Mouse (Mus musculus): ENCODE measurements around the gene Ankrd31. TPM values are rescaled to one million over a fixed set of nuclear protein-coding genes. Genes with fewer than 3 reads are reported as not detected.

Ankrd31 gene
- polyA plus RNA-seq, 1 experiment, result 0.15 TPM

- Histone ChIP-seq H3K4me3 (ENCODE audit: insufficient read depth, low read length) (no peak overlapping the region), H3K27ac (ENCODE audit: insufficient read depth, low read length) (no peak overlapping the region), H3K4me1 (ENCODE audit: control insufficient read depth, insufficient read depth, low read length) (no peaks in the 10 kb centered on the region)
- TF ChIP-seq CTCF (IDR thresholded peaks at IDR 0.05; ENCODE audit: extremely low read depth, insufficient read depth, low read length) (no peak), POLR2A (IDR thresholded peaks at IDR 0.05; ENCODE audit: extremely low read depth, insufficient read depth, low read length) (no peak)
Observed at GRCm38 (mm10) chr13:96852133-96852532, 104.1 kb downstream of the Ankrd31 start.

GRCm38 (mm10) chr13:96853256-96853655 is 105.2 kb downstream of the Ankrd31 start:
- H3K27ac ChIP-seq (ENCODE audit: insufficient read depth, low read length), result no peak overlapping the region
- H3K4me3 ChIP-seq (ENCODE audit: insufficient read depth, low read length), result no peak overlapping the region
- H3K4me1 ChIP-seq (ENCODE audit: control insufficient read depth, insufficient read depth, low read length), result no peaks in the 10 kb centered on the region
- TF ChIP-seq CTCF (IDR thresholded peaks at IDR 0.05; ENCODE audit: extremely low read depth, insufficient read depth, low read length), result peak; percentile 30; the same call in 1 of the 2 replicates
- no peak for TF ChIP-seq POLR2A (IDR thresholded peaks at IDR 0.05; ENCODE audit: extremely low read depth, insufficient read depth, low read length)

GRCm38 (mm10) chr13:96855191-96855590 is 107.1 kb downstream of the Ankrd31 start:
- no peak overlapping the region for H3K4me3 ChIP-seq (ENCODE audit: insufficient read depth, low read length)
- no peaks in the 10 kb centered on the region for H3K4me1 ChIP-seq (ENCODE audit: control insufficient read depth, insufficient read depth, low read length)
- no peak overlapping the region for H3K27ac ChIP-seq (ENCODE audit: insufficient read depth, low read length)
- no peak for TF ChIP-seq POLR2A (IDR thresholded peaks at IDR 0.05; ENCODE audit: extremely low read depth, insufficient read depth, low read length)
- peak; percentile 37; the same call in 1 of the 2 replicates for TF ChIP-seq CTCF (IDR thresholded peaks at IDR 0.05; ENCODE audit: extremely low read depth, insufficient read depth, low read length)

GRCm38 (mm10) chr13:96859161-96859560 is 111.1 kb downstream of the Ankrd31 start:
- TF ChIP-seq POLR2A (IDR thresholded peaks at IDR 0.05; ENCODE audit: extremely low read depth, insufficient read depth, low read length) (no peak), CTCF (IDR thresholded peaks at IDR 0.05; ENCODE audit: extremely low read depth, insufficient read depth, low read length) (no peak)

GRCm38 (mm10) chr13:96870742-96871141 is 122.7 kb downstream of the Ankrd31 start:
- Histone ChIP-seq H3K27ac (ENCODE audit: insufficient read depth, low read length) (no peak overlapping the region), H3K4me3 (ENCODE audit: insufficient read depth, low read length) (no peak overlapping the region), H3K4me1 (ENCODE audit: control insufficient read depth, insufficient read depth, low read length) (no peaks in the 10 kb centered on the region)
- TF ChIP-seq CTCF (IDR thresholded peaks at IDR 0.05; ENCODE audit: extremely low read depth, insufficient read depth, low read length) (no peak), POLR2A (IDR thresholded peaks at IDR 0.05; ENCODE audit: extremely low read depth, insufficient read depth, low read length) (no peak)

More at GRCm38 (mm10) chr13:96859161-96859560, 111.1 kb downstream of the Ankrd31 start:
- no peak overlapping the region for H3K4me3 ChIP-seq (ENCODE audit: insufficient read depth, low read length)
- H3K4me1 ChIP-seq (ENCODE audit: control insufficient read depth, insufficient read depth, low read length), result no peaks in the 10 kb centered on the region
- no peak overlapping the region for H3K27ac ChIP-seq (ENCODE audit: insufficient read depth, low read length)

- H3K4me1 ChIP-seq (ENCODE audit: control insufficient read depth, insufficient read depth, low read length), result no peaks in the 10 kb centered on the region
- no peak overlapping the region for H3K27ac ChIP-seq (ENCODE audit: insufficient read depth, low read length)
- TF ChIP-seq POLR2A (IDR thresholded peaks at IDR 0.05; ENCODE audit: extremely low read depth, insufficient read depth, low read length) (no peak), CTCF (IDR thresholded peaks at IDR 0.05; ENCODE audit: extremely low read depth, insufficient read depth, low read length) (no peak)
- H3K4me3 ChIP-seq (ENCODE audit: insufficient read depth, low read length), result no peak overlapping the region
Observed at GRCm38 (mm10) chr13:96874071-96874470, 126.0 kb downstream of the Ankrd31 start.

- Histone ChIP-seq H3K4me1 (ENCODE audit: control insufficient read depth, insufficient read depth, low read length) (no peaks in the 10 kb centered on the region), H3K4me3 (ENCODE audit: insufficient read depth, low read length) (no peak overlapping the region), H3K27ac (ENCODE audit: insufficient read depth, low read length) (peak overlapping the region; percentile 1)
- TF ChIP-seq CTCF (IDR thresholded peaks at IDR 0.05; ENCODE audit: extremely low read depth, insufficient read depth, low read length) (no peak), POLR2A (IDR thresholded peaks at IDR 0.05; ENCODE audit: extremely low read depth, insufficient read depth, low read length) (0 out of 2 replicates have a peak, but pooled peaks have one; percentile 29)
Observed at GRCm38 (mm10) chr13:96878220-96879057, 130.4 kb downstream of the Ankrd31 start.

- Histone ChIP-seq H3K4me1 (ENCODE audit: control insufficient read depth, insufficient read depth, low read length) (no peaks in the 10 kb centered on the region), H3K4me3 (ENCODE audit: insufficient read depth, low read length) (no peak overlapping the region), H3K27ac (ENCODE audit: insufficient read depth, low read length) (no peak overlapping the region)
- TF ChIP-seq POLR2A (IDR thresholded peaks at IDR 0.05; ENCODE audit: extremely low read depth, insufficient read depth, low read length) (no peak), CTCF (IDR thresholded peaks at IDR 0.05; ENCODE audit: extremely low read depth, insufficient read depth, low read length) (no peak)
Observed at GRCm38 (mm10) chr13:96884534-96884933, 136.5 kb downstream of the Ankrd31 start.

- no peak overlapping the region for H3K27ac ChIP-seq (ENCODE audit: insufficient read depth, low read length)
- H3K4me3 ChIP-seq (ENCODE audit: insufficient read depth, low read length), result no peak overlapping the region
- H3K4me1 ChIP-seq (ENCODE audit: control insufficient read depth, insufficient read depth, low read length), result no peaks in the 10 kb centered on the region
- no peak for TF ChIP-seq POLR2A (IDR thresholded peaks at IDR 0.05; ENCODE audit: extremely low read depth, insufficient read depth, low read length)
- TF ChIP-seq CTCF (IDR thresholded peaks at IDR 0.05; ENCODE audit: extremely low read depth, insufficient read depth, low read length), result no peak
Observed at GRCm38 (mm10) chr13:96889985-96890384, 141.9 kb downstream of the Ankrd31 start.

- no peak overlapping the region for H3K27ac ChIP-seq (ENCODE audit: insufficient read depth, low read length)
- TF ChIP-seq POLR2A (IDR thresholded peaks at IDR 0.05; ENCODE audit: extremely low read depth, insufficient read depth, low read length) (no peak), CTCF (IDR thresholded peaks at IDR 0.05; ENCODE audit: extremely low read depth, insufficient read depth, low read length) (no peak)
Observed at GRCm38 (mm10) chr13:96895144-96895543, 147.1 kb downstream of the Ankrd31 start.

More at GRCm38 (mm10) chr13:96895144-96895543, 147.1 kb downstream of the Ankrd31 start:
- Histone ChIP-seq H3K4me1 (ENCODE audit: control insufficient read depth, insufficient read depth, low read length) (no peaks in the 10 kb centered on the region), H3K4me3 (ENCODE audit: insufficient read depth, low read length) (no peak overlapping the region)
